Mouse (Mus musculus) intestine, postnatal 0 days (tissue): ENCODE data around the gene Cryzl2. TPM values are rescaled to one million over a fixed set of nuclear protein-coding genes. Genes with fewer than 3 reads are reported as not detected.

ENCODE experiments used
- ATAC-seq: fragments of 200-750 bp; cut with Nextera tagmentation; 2 replicates; pipeline ENCODE4 v1.8.0; 2017; ENCODE audit warnings: mild to moderate bottlenecking, moderate TSS enrichment, moderate library complexity
- H3K27ac ChIP-seq: fragments of 300-500 bp; sonication (generic); 2 replicates; pipeline ENCODE4 v1.5.1; 2014; ENCODE audit warnings: mild to moderate bottlenecking, low read depth, low read length, moderate library complexity
- H3K27me3 ChIP-seq: fragments of 300-500 bp; sonication (generic); replicated peaks from 2 replicates; pipeline ENCODE4 v1.6.1; 2014; ENCODE audit warnings: low read length, mixed read lengths; ENCODE audit not compliant: control insufficient read depth, insufficient read depth
- H3K36me3 ChIP-seq: fragments of 300-500 bp; sonication (generic); 2 replicates; pipeline ENCODE4 v1.6.1; 2014; ENCODE audit warnings: mild to moderate bottlenecking, moderate library complexity; ENCODE audit not compliant: control insufficient read depth, insufficient read depth
- H3K4me1 ChIP-seq: fragments of 300-500 bp; sonication (generic); replicated peaks from 2 replicates; pipeline ENCODE4 v1.6.1; 2014; ENCODE audit warnings: antibody characterized with exemption, low read length, mixed read lengths; ENCODE audit not compliant: control insufficient read depth, insufficient read depth
- H3K4me2 ChIP-seq: fragments of 300-500 bp; sonication (generic); replicated peaks from 2 replicates; pipeline ENCODE4 v1.6.1; 2014; ENCODE audit warnings: low read depth, mild to moderate bottlenecking, moderate library complexity
- H3K4me3 ChIP-seq: fragments of 300-500 bp; sonication (generic); 2 replicates; pipeline ENCODE4 v1.5.1; 2014; ENCODE audit warnings: low read depth, low read length
- H3K9ac ChIP-seq: fragments of 300-500 bp; sonication (generic); 2 replicates; pipeline ENCODE4 v1.6.1; 2014; ENCODE audit warnings: mild to moderate bottlenecking, low read depth, low read length
- H3K9me3 ChIP-seq: fragments of 300-500 bp; sonication (generic); 2 replicates; pipeline ENCODE4 v1.6.1; 2016; ENCODE audit warnings: mixed run types; ENCODE audit not compliant: control insufficient read depth
- CTCF ChIP-seq: sonication (generic); IDR thresholded peaks from 2 replicates; pipeline ENCODE4 v1.5.1; 2016; ENCODE audit warnings: low read depth, mild to moderate bottlenecking, control low read depth, antibody characterized with exemption, moderate library complexity
- WGBS: fragments of 180-500 bp; shearing (Covaris S2); extraction: QIAGEN DNeasy Blood & Tissue Kit; methylation state at CpG from one replicate; pipeline ENCODE4 v1.1.7; 2014; 5-methylcytosine and 5-hydroxymethylcytosine counted together
- polyA plus RNA-seq: library from polyadenylated mRNA; unstranded; fragments of >200 nt; fragmentation: Nextera tagmentation; extraction: Ambion mirVana; gene quantifications from 2 replicates; pipeline ENCODE4 v1.2.1, GENCODE M21; 2015

The Cryzl2 gene
- polyA plus RNA-seq, 1 experiment from 2014 or later, result 8.8 TPM

GRCm38 (mm10) chr1:157412454-157413369, 45.7 kb upstream of the Cryzl2 start, which contains the start of gene Rasal2:
Rasal2 (minus strand) TSS chr1:157412595.
- no peaks in the 10 kb centered on the region for H3K9me3 ChIP-seq
- H3K27ac ChIP-seq, result peak within 1 kb of the TSS; percentile 89
- H3K4me3 ChIP-seq, result peak within 1 kb of the TSS; percentile 94
- no peaks in the 10 kb centered on the region for H3K4me1 ChIP-seq
- peak within 1 kb of the TSS; percentile 96 for H3K4me2 ChIP-seq
- no peaks in the 10 kb centered on the region for H3K27me3 ChIP-seq
- ATAC-seq, result peak; percentile 99
- 1% methylated on average over 62 of the region's 62 CpGs for WGBS
- H3K9ac ChIP-seq, result peak within 1 kb of the TSS; percentile 66
- TF ChIP-seq CTCF, result no peak
- H3K36me3 ChIP-seq, result no peaks in the 10 kb centered on the region

- Histone ChIP-seq H3K4me2 (no peak overlapping the region), H3K27ac (no peak overlapping the region), H3K4me3 (no peak overlapping the region), H3K36me3 (no peaks in the 10 kb centered on the region), H3K9me3 (no peaks in the 10 kb centered on the region), H3K9ac (no peak overlapping the region), H3K27me3 (no peaks in the 10 kb centered on the region), H3K4me1 (no peaks in the 10 kb centered on the region)
- no peak for ATAC-seq
- TF ChIP-seq CTCF, result no peak
- 72% methylated on average over 3 of the region's 3 CpGs for WGBS
Measured at GRCm38 (mm10) chr1:157415771-157416170, 42.6 kb upstream of the Cryzl2 start.

GRCm38 (mm10) chr1:157416628-157417027, 41.7 kb upstream of the Cryzl2 start:
- no peak for TF ChIP-seq CTCF
- H3K27ac ChIP-seq, result no peak overlapping the region
- no peaks in the 10 kb centered on the region for H3K36me3 ChIP-seq
- ATAC-seq, result no peak
- H3K4me3 ChIP-seq, result no peak overlapping the region
- 83% methylated on average over 2 of the region's 2 CpGs for WGBS
- no peaks in the 10 kb centered on the region for H3K4me1 ChIP-seq
- H3K27me3 ChIP-seq, result no peaks in the 10 kb centered on the region
- no peak overlapping the region for H3K4me2 ChIP-seq
- H3K9ac ChIP-seq, result no peak overlapping the region
- no peaks in the 10 kb centered on the region for H3K9me3 ChIP-seq

GRCm38 (mm10) chr1:157417414-157417813, 41.0 kb upstream of the Cryzl2 start:
- Histone ChIP-seq H3K4me3 (no peak overlapping the region), H3K9me3 (no peaks in the 10 kb centered on the region), H3K27ac (no peak overlapping the region), H3K4me2 (no peak overlapping the region), H3K36me3 (no peaks in the 10 kb centered on the region), H3K27me3 (no peaks in the 10 kb centered on the region), H3K9ac (no peak overlapping the region), H3K4me1 (no peaks in the 10 kb centered on the region)
- no peak for TF ChIP-seq CTCF
- no peak for ATAC-seq
- WGBS, result 69% methylated on average over 3 of the region's 3 CpGs

- Histone ChIP-seq H3K9me3 (no peaks in the 10 kb centered on the region), H3K27ac (no peak overlapping the region), H3K9ac (no peak overlapping the region), H3K4me1 (no peaks in the 10 kb centered on the region), H3K27me3 (no peaks in the 10 kb centered on the region), H3K36me3 (no peaks in the 10 kb centered on the region), H3K4me3 (no peak overlapping the region), H3K4me2 (no peak overlapping the region)
- 63% methylated on average over 7 of the region's 7 CpGs for WGBS
- ATAC-seq, result no peak
- TF ChIP-seq CTCF, result no peak
Measured at GRCm38 (mm10) chr1:157417861-157418260, 40.5 kb upstream of the Cryzl2 start.

- 51% methylated on average over 8 of the region's 8 CpGs for WGBS
- no peak for ATAC-seq
Measured at GRCm38 (mm10) chr1:157425741-157426427, 32.5 kb upstream of the Cryzl2 start.

More at GRCm38 (mm10) chr1:157425741-157426427, 32.5 kb upstream of the Cryzl2 start:
- Histone ChIP-seq H3K9ac (no peak overlapping the region), H3K27me3 (no peaks in the 10 kb centered on the region), H3K4me1 (no peaks in the 10 kb centered on the region; the same call in 1 of the 2 replicates), H3K4me2 (0 out of 2 replicates have a peak overlapping the region, but pooled peaks have one; percentile 17), H3K4me3 (no peak overlapping the region), H3K36me3 (no peaks in the 10 kb centered on the region), H3K9me3 (no peaks in the 10 kb centered on the region), H3K27ac (no peak overlapping the region)
- no peak for TF ChIP-seq CTCF
